Mouse (Mus musculus) hindbrain, embryonic 13.5 days (tissue): Measurements from ENCODE around the gene C4b. TPM values are rescaled to one million over a fixed set of nuclear protein-coding genes. Genes with fewer than 3 reads are reported as not detected.
"Not testable (repeated sequence)": the region's sequence is repeated elsewhere in the genome, so short reads cannot be mapped to it uniquely, and the experiment has no call there.

ENCODE experiments used
- ATAC-seq: fragments of 200-750 bp; cut with Nextera tagmentation; 2 replicates; pipeline ENCODE4 v1.8.0; 2017; ENCODE audit warnings: moderate TSS enrichment; ENCODE audit not compliant: low FRiP score
- H3K27ac ChIP-seq: fragments of 300-500 bp; sonication (generic); 2 replicates; pipeline ENCODE4 v1.5.1; 2015; ENCODE audit warnings: inconsistent platforms, mild to moderate bottlenecking, moderate library complexity
- H3K27me3 ChIP-seq: fragments of 300-500 bp; sonication (generic); 2 replicates; pipeline ENCODE4 v1.6.1; 2015; ENCODE audit warnings: mild to moderate bottlenecking, inconsistent platforms
- H3K36me3 ChIP-seq: fragments of 300-500 bp; sonication (generic); 2 replicates; pipeline ENCODE4 v1.6.1; 2015; ENCODE audit warnings: mild to moderate bottlenecking, inconsistent platforms
- H3K4me1 ChIP-seq: fragments of 300-500 bp; sonication (generic); replicated peaks from 2 replicates; pipeline ENCODE4 v1.6.1; 2015; ENCODE audit warnings: inconsistent platforms
- H3K4me2 ChIP-seq: fragments of 300-500 bp; sonication (generic); 2 replicates; pipeline ENCODE4 v1.6.1; 2015; ENCODE audit warnings: inconsistent platforms, mild to moderate bottlenecking, moderate library complexity
- H3K4me3 ChIP-seq: fragments of 300-500 bp; sonication (generic); 2 replicates; pipeline ENCODE4 v1.5.1; 2015; ENCODE audit warnings: mild to moderate bottlenecking, inconsistent platforms
- H3K9ac ChIP-seq: fragments of 300-500 bp; sonication (generic); 2 replicates; pipeline ENCODE4 v1.6.1; 2015; ENCODE audit warnings: mild to moderate bottlenecking, inconsistent platforms
- H3K9me3 ChIP-seq: fragments of 300-500 bp; sonication (generic); 2 replicates; pipeline ENCODE4 v1.6.1; 2016; ENCODE audit warnings: inconsistent platforms
- WGBS: fragments of 180-500 bp; shearing (Covaris S2); methylation state at CpG from one replicate; pipeline ENCODE4 v1.1.7; 2015; 5-methylcytosine and 5-hydroxymethylcytosine counted together
- polyA plus RNA-seq: library from polyadenylated mRNA; unstranded; fragments of >200 nt; fragmentation: Nextera tagmentation; extraction: Ambion mirVana; gene quantifications from 2 replicates; pipeline ENCODE4 v1.2.1, GENCODE M21; 2015

C4b gene
- polyA plus RNA-seq, 1 experiment from 2014 or later: not detected

DNA sequence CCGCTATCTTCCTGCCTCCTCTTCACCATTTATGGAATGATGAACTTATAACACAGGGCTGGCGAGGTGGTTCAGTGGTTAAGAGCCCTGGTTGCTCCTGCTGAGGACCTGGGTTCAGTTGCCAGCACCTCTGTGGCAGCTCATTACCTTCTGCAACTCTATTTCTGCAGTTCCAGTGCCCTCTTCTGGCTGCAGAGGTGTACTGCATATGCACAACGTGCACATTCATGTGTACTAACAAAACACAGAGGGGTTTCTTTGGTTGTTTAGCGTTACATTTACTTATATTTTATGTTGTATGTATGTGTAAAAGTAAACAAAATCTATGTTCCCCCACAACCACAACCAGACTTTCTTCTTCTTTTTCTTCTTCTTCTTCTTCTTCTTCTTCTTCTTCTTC, 20.6 kb downstream of the C4b start:
- WGBS: 82% methylated on average over 4 of the region's 4 CpGs
- ATAC-seq: no peak
- H3K27ac ChIP-seq: no peak overlapping the region
- no peaks in the 10 kb centered on the region for H3K4me1 ChIP-seq
- no peak overlapping the region for H3K9ac ChIP-seq
- H3K36me3 ChIP-seq: no peaks in the 10 kb centered on the region
- peaks cover 3% of the 10 kb centered on the region for H3K9me3 ChIP-seq
- H3K4me3 ChIP-seq: no peak overlapping the region
- H3K4me2 ChIP-seq: no peak overlapping the region
- no peaks in the 10 kb centered on the region for H3K27me3 ChIP-seq

DNA sequence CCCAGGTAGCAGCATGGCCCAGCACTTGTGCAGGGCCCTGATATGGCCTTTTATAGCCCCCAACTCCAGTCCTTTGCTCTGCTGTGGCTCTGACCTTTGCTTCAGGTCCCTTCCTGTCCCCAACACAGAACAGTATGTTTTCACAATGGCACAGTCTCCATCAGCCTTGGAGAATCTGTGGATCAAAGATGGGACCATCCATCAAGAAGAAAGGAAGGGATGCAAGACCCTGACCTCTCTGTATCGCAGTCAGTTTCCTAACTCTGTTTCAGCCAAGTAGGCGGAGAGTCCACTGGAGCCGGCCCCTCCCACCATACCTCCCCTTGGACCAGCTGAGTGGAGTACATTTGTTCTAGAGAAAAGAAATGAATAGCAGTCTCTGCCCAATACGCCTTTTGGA, 21.4 kb downstream of the C4b start:
- not testable (repeated sequence) for H3K27ac ChIP-seq, H3K9me3 ChIP-seq, H3K4me3 ChIP-seq, ATAC-seq, H3K27me3 ChIP-seq, H3K36me3 ChIP-seq, H3K4me2 ChIP-seq, H3K4me1 ChIP-seq, H3K9ac ChIP-seq
- 97% methylated on average over 4 of the region's 4 CpGs for WGBS

DNA sequence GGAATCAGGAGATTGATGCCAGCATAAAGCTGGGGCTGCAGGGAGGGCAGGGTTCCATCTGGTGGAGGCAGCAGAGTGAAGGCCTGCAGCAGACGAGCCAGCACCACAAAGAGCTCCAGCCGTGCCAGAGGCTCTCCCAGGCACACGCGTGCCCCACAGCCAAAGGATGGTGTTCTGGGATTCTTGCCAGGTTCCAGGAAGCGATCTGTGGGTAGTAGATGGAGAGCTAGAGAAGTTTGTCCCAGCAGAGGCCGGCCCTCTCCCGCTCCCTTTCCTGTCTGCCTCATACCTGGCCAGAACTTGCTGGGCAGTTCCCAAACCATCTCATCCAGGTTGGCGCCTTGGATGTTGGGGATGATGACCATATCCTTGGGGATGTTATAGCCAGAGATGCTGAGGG, 23.8 kb downstream of the C4b start:
- not testable (repeated sequence) for H3K4me2 ChIP-seq, H3K4me3 ChIP-seq, H3K9ac ChIP-seq, H3K9me3 ChIP-seq, H3K27me3 ChIP-seq, H3K36me3 ChIP-seq, H3K27ac ChIP-seq, ATAC-seq, H3K4me1 ChIP-seq
- 72% methylated on average over 8 of the region's 8 CpGs for WGBS

DNA sequence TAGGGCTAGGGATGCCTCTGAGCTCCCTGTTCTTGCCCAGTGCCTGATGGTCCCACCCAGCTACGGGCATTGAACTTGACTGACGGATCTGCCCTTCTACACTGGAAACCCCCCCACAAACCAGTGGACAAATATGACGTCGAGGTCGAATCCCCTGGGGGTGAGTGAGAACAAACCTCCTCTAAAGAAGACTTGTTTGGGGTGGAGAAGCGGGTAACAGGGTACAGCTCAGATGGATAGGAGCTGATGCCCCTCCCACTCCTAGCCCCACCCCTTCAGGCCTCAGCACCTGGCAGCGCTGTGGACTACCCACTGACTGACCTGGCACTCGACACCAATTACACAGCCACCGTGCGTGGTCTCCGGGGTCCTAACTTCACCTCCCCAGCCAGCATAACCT, 26.3 kb downstream of the C4b start:
- H3K27ac ChIP-seq: no peak overlapping the region
- H3K9me3 ChIP-seq: no peaks in the 10 kb centered on the region
- no peaks in the 10 kb centered on the region for H3K27me3 ChIP-seq
- H3K4me2 ChIP-seq: no peak overlapping the region
- 83% methylated on average over 11 of the region's 11 CpGs for WGBS
- no peak overlapping the region for H3K9ac ChIP-seq
- no peak overlapping the region for H3K4me3 ChIP-seq
- no peak for ATAC-seq
- no peaks in the 10 kb centered on the region for H3K4me1 ChIP-seq
- no peaks in the 10 kb centered on the region for H3K36me3 ChIP-seq

DNA sequence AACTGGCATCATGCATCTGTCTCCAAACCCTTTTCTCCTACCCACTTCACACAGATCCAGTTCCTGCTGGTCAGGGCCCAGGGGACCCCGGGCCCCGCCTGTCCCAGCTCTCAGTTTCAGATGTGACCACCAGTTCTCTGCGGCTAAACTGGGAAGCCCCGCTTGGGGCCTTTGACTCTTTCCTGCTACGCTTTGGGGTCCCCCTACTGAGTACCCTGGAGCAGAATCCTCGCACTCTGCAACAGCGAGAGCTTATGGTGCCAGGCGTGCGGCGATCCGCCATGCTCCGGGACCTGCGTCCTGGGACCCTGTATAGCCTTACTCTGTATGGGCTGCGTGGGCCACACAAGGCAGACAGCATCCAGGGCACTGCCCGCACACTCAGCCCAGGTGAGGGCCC, 27.4 kb downstream of the C4b start:
- WGBS: 91% methylated on average over 15 of the region's 15 CpGs
- H3K4me1 ChIP-seq: no peaks in the 10 kb centered on the region
- no peak overlapping the region for H3K4me3 ChIP-seq
- no peak for ATAC-seq
- no peaks in the 10 kb centered on the region for H3K36me3 ChIP-seq
- H3K4me2 ChIP-seq: no peak overlapping the region
- no peaks in the 10 kb centered on the region for H3K27me3 ChIP-seq
- H3K9me3 ChIP-seq: no peaks in the 10 kb centered on the region
- H3K9ac ChIP-seq: no peak overlapping the region
- H3K27ac ChIP-seq: no peak overlapping the region

DNA sequence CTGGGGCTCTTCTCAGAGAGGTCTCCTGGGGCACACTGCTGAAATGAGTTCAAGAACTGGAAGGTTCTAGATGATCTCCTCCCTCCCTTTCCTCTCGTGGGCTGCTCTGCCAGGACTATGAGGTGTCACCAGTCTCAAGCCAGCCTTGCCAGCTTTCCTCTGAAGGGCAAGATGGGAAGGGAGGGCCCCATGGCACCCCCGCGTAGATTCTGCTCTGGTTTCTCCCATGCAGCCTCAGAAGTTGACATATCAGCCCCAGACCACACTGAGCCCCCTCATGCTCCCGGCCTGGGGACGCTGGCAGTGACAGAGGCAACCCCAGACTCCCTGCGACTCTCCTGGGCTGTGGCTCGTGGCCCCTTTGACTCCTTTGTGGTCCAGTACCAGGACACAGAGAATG, 28.2 kb downstream of the C4b start:
- H3K4me3 ChIP-seq, H3K9me3 ChIP-seq, H3K9ac ChIP-seq, H3K4me1 ChIP-seq, H3K27ac ChIP-seq, ATAC-seq, H3K36me3 ChIP-seq, H3K4me2 ChIP-seq, H3K27me3 ChIP-seq: not testable (repeated sequence)
- WGBS: 86% methylated on average over 6 of the region's 7 CpGs

DNA sequence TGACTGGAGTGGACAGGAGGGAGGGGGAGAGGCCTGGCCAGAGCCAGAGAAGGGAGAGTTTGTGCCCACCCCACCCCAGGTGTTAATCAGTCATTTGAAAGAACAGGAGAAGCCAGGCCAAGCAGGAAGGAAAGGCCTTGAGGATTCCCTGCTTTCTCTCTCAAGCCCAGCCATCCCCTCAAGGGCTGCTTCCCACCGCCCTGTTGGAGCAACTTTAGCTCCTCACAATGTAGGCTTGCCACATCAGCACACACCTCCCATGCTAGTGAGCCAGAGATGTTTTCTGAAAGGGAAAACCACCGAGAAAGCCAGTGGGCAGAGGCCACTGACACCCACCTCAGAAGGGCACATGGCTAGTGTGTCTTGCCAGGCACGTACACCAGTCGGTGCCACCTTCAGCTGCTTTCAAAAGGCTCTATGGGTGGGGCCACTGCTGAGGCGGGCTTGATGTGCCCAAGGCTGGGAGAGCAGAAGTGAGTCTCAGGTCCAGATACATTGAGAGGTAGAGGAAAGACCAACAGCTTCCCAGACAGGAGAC, 28.7 kb downstream of the C4b start:
- WGBS: 83% methylated on average over 5 of the region's 5 CpGs
- not testable (repeated sequence) for H3K27me3 ChIP-seq, H3K4me1 ChIP-seq, H3K9ac ChIP-seq, H3K4me2 ChIP-seq, H3K9me3 ChIP-seq, ATAC-seq, H3K4me3 ChIP-seq, H3K27ac ChIP-seq, H3K36me3 ChIP-seq

DNA sequence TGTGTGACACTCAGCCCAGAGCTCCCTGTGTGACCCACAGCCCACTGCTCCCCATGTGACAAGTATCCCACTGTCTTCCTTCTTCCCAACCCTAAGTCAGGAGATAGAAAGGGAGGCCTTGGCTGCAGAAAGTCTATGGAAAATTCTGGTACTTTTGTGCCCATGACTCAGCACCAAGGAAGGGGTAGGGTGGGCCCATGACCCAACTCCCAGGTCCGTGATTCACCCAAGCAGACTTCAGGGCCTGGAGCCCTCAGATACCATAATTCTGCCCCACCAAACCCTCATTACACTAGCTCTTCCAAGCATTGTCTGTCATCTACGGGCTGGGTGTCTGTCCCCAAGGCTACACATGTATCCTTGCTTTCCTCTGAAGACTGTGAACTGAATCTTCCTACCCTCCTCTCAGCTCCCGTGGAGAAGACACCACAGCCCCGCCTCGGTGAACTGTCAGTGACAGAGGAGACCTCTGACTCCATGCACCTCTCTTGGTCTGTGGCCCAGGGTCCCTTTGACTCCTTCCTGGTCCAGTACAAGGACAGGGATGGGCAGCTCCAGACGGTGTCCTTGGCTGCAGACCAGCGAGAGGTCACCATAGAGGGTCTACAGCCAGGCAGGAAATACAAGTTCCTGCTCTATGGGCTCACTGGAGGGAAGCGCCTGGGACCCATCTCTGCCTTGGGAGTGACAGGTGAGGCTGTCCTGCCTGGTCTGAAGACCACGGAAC, 29.3 kb downstream of the C4b start:
- H3K36me3 ChIP-seq, H3K9me3 ChIP-seq, H3K4me2 ChIP-seq, H3K27ac ChIP-seq, H3K9ac ChIP-seq, H3K27me3 ChIP-seq, H3K4me3 ChIP-seq, H3K4me1 ChIP-seq, ATAC-seq: not testable (repeated sequence)
- WGBS: 85% methylated on average over 9 of the region's 9 CpGs

DNA sequence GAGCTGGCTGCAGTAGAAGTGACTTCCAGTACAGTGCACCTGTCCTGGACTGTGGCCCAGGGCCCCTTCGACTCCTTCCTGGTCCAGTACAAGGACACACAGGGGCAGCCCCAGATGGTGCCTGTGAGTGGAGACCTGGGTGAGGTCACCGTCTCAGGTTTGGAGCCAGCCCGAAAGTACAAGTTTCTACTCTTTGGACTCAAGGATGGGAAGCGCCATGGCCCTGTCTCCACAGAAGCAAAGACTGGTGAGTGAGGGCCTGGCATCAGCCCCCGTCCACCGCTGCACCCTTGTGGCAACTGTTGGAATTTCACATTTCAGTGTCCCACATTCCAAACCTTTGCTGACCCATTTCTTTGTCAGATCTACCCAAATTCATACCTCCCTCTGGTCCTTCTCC, 30.7 kb downstream of the C4b start:
- H3K4me2 ChIP-seq: no peak overlapping the region
- H3K9me3 ChIP-seq: no peaks in the 10 kb centered on the region
- H3K27me3 ChIP-seq: no peaks in the 10 kb centered on the region
- no peak for ATAC-seq
- H3K9ac ChIP-seq: no peak overlapping the region
- no peak overlapping the region for H3K4me3 ChIP-seq
- no peaks in the 10 kb centered on the region for H3K36me3 ChIP-seq
- no peak overlapping the region for H3K27ac ChIP-seq
- WGBS: 48% methylated on average over 6 of the region's 6 CpGs
- H3K4me1 ChIP-seq: no peaks in the 10 kb centered on the region

DNA sequence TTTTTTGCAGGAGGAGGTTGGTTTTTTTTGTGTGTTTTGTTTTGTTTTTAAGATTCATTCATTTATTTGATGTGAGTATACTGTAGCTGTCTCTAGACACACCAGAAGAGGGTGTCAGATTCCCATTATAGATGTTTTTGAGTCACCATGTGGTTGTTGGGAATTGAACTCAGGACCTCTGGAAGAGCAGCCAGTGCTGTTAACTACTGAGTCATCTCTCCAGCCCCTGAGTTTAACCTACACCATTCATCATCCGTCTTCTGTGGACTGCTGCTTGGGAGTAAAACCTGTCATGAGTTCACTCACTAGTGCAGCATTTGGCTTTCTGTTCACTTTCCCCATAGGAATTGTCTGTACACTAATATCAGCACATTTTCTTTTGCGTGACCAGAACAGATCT, 37.2 kb downstream of the C4b start:
- 85% methylated on average over 2 of the region's 2 CpGs for WGBS
- not testable (repeated sequence) for H3K27ac ChIP-seq, H3K4me1 ChIP-seq, H3K9me3 ChIP-seq, H3K4me3 ChIP-seq, ATAC-seq, H3K27me3 ChIP-seq, H3K4me2 ChIP-seq, H3K9ac ChIP-seq, H3K36me3 ChIP-seq

DNA sequence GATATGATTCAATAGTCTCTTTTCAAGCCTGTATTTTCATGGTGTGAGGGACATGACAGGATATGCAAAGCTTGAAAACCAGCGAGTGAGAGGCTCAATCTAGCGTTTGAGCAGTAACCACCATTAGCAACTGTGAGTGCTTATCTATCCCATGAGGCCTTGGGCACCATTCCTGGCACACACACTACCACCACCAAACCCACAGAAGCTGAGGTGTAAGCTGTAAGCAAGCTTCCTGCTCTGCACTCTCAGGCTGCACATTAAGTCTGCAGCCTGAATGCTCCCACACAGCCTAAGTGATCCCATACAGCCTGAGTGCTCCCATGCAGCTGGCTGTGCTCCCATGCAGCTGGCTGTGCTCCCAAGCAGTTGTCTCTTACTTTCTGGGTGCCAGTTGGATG, 43.0 kb downstream of the C4b start:
- H3K4me3 ChIP-seq: no peak overlapping the region
- H3K9me3 ChIP-seq: no peaks in the 10 kb centered on the region
- peaks cover 17% of the 10 kb centered on the region for H3K4me1 ChIP-seq
- no peak for ATAC-seq
- WGBS: 64% methylated on average over 2 of the region's 2 CpGs
- no peak overlapping the region for H3K9ac ChIP-seq
- no peak overlapping the region for H3K4me2 ChIP-seq
- peak overlapping the region; percentile 86 for H3K27ac ChIP-seq
- no peaks in the 10 kb centered on the region for H3K36me3 ChIP-seq
- H3K27me3 ChIP-seq: no peaks in the 10 kb centered on the region

DNA sequence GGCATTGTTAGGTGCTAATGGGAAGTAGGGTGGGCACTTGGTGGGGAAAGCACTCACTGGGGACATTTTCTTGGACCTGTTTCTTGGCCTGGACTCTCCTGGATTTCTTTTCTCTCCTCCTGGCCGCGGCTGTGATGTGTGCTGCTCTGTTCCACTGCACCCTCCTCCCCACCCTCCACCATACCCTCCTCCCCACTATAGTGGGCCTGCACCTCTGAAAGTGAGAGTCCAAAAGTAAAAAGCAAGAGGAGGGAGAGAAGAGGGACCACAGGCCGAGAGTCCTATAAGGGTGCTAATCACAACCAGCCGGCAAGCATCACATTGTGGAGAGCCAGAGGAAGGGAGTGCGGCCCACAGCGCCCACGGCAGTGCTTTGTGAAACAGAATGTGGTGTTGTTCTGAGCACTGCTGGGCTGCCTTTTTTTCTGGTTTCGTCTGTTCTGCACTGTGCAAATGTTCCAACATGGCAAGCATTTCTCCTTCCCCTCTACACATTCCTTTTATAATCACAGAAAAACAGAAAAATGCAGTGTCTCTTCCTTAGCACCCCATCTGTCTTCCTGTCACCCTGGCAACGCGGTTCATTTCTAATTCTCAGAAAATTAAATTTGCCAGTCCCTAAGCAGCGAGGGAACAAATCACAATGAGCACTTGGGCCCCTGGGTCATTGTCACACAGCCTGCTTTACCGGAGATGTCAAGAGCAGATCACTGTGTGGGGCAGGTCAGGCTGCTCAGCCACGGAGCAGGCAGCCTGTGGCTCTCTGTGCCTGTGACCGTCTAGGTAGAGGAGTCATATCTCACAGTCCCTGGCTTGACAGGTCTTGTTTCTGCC, 43.9 kb downstream of the C4b start:
- no peak overlapping the region; the same call in 1 of the 2 replicates for H3K9ac ChIP-seq
- peaks cover 17% of the 10 kb centered on the region for H3K4me1 ChIP-seq
- no peaks in the 10 kb centered on the region for H3K9me3 ChIP-seq
- peak; percentile 74 for ATAC-seq
- no peak overlapping the region for H3K4me3 ChIP-seq
- H3K27me3 ChIP-seq: no peaks in the 10 kb centered on the region
- no peak overlapping the region for H3K4me2 ChIP-seq
- H3K36me3 ChIP-seq: no peaks in the 10 kb centered on the region
- H3K27ac ChIP-seq: peak overlapping the region; percentile 86
- WGBS: 39% methylated on average over 14 of the region's 14 CpGs

DNA sequence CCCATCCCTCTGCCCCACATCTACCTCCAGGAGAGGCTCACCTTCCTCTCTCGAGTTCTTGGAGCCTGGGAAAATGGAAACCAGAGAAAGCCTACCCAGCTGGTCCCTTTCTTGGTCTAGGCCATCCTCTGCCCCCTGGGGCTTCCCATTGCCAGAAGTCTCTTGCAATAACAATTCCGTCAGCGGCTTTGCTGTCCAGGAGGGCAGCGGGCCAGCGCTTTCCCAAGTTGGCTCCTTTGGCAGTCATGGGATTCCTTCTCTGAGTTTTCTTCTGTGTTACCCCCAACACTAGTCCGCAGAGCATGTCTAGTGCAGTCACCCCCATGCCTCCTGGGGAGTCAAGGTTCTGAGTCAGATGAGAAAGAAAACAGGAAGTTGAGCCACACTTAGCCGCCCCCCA, 50.8 kb downstream of the C4b start:
- ATAC-seq: no peak
- Histone ChIP-seq H3K4me2 (no peak overlapping the region), H3K4me1 (no peaks in the 10 kb centered on the region), H3K36me3 (no peaks in the 10 kb centered on the region), H3K4me3 (no peak overlapping the region), H3K27ac (no peak overlapping the region), H3K9me3 (no peaks in the 10 kb centered on the region), H3K27me3 (no peaks in the 10 kb centered on the region), H3K9ac (no peak overlapping the region)
- 62% methylated on average over 7 of the region's 7 CpGs for WGBS
